In genomic region chr6:6914849-6915525, GRCm38 (mm10) we compare ENCODE assay signal across 9 mouse cellular contexts. TPM values are rescaled to one million over a fixed set of nuclear protein-coding genes. Genes with fewer than 3 reads are reported as not detected.
DNase-seq lines count a peak whose midpoint lies in the region; ATAC-seq and TF ChIP-seq lines count a peak whose summit lies in the region.
"Had no signal": no experiment of that assay in that cellular context is flagged by ENCODE, and none has a peak within 500 bp of the region (broad histone marks: within the 10 kb centered on the region; RNA-seq: fewer than 3 reads in every experiment).

No protein-coding gene starts in this region.

- in situ Hi-C loops in ES-E14 (cut with MboI; ENCODE audit: low sequenced_read_pairs in 2 of 2, unreplicated experiment in 2 of 2): no loop called here

- peak; percentile 96 for ATAC-seq in frontal cortex, adult (ENCODE audit: low TSS enrichment)
- no peak for ATAC-seq in limb, embryonic 15.5 days (ENCODE audit: insufficient number of reproducible peaks, low FRiP score, low TSS enrichment, low read depth)
- peak; percentile 67 for ATAC-seq in neural tube, embryonic 13.5 days (ENCODE audit: low read depth)

- DNase-seq in 416B (ENCODE audit: low read depth): peak; percentile 60
- DNase-seq in ES-E14 (ENCODE audit: low read depth, low spot score): peak; percentile 51
- DNase-seq in cerebellum, adult 8-10 months: peak; percentile 19
- peak; percentile 55 for DNase-seq in kidney, adult 9 months
- DNase-seq in urinary bladder, postnatal 10 days (ENCODE audit: low spot score): no peak

- no peak overlapping the region for H3K4me2 ChIP-seq in limb, embryonic 15.5 days
- no peak overlapping the region for H3K4me2 ChIP-seq in neural tube, embryonic 13.5 days

- no peak overlapping the region for H3K27ac ChIP-seq in ES-E14 (ENCODE audit: insufficient read depth, low read depth, low read length, poor library complexity, severe bottlenecking)
- H3K27ac ChIP-seq in limb, embryonic 15.5 days: 0 out of 2 replicates have a peak overlapping the region, but pooled peaks have one; percentile 23
- no peak overlapping the region for H3K27ac ChIP-seq in neural tube, embryonic 13.5 days (replicated peaks)

- H3K36me3 ChIP-seq in ES-E14 (ENCODE audit: control insufficient read depth, insufficient read depth, low read length, poor library complexity, severe bottlenecking): no peaks in the 10 kb centered on the region
- H3K36me3 ChIP-seq in limb, embryonic 15.5 days: no peaks in the 10 kb centered on the region
- H3K36me3 ChIP-seq in neural tube, embryonic 13.5 days: no peaks in the 10 kb centered on the region

- 38% methylated on average over 5 of the region's 5 CpGs for WGBS in limb, embryonic 15.5 days
- WGBS in neural tube, embryonic 13.5 days: 37% methylated on average over 5 of the region's 5 CpGs

- H3K9me3 ChIP-seq in ES-E14 (ENCODE audit: control insufficient read depth, insufficient read depth, low read depth, low read length): no peaks in the 10 kb centered on the region
- no peaks in the 10 kb centered on the region for H3K9me3 ChIP-seq in limb, embryonic 15.5 days
- no peaks in the 10 kb centered on the region for H3K9me3 ChIP-seq in neural tube, embryonic 13.5 days

- no peak overlapping the region for H3K9ac ChIP-seq in ES-E14 (ENCODE audit: insufficient read depth, low read depth, low read length, poor library complexity, severe bottlenecking)
- no peak overlapping the region for H3K9ac ChIP-seq in limb, embryonic 15.5 days
- no peak overlapping the region for H3K9ac ChIP-seq in neural tube, embryonic 13.5 days

- no peak overlapping the region for H3K4me3 ChIP-seq in ES-E14 (ENCODE audit: insufficient read depth in 1 of 2, low read depth in 1 of 2, low read length in 2 of 2, poor library complexity in 1 of 2, severe bottlenecking in 1 of 2)
- no peak overlapping the region for H3K4me3 ChIP-seq in limb, embryonic 15.5 days
- H3K4me3 ChIP-seq in neural tube, embryonic 13.5 days: no peak overlapping the region

- H3K4me1 ChIP-seq in ES-E14 (ENCODE audit: control insufficient read depth in 2 of 2, insufficient read depth in 2 of 2, low read length in 2 of 2, poor library complexity in 1 of 2): no peaks in the 10 kb centered on the region
- H3K4me1 ChIP-seq in limb, embryonic 15.5 days: no peaks in the 10 kb centered on the region
- H3K4me1 ChIP-seq in neural tube, embryonic 13.5 days (replicated peaks): no peaks in the 10 kb centered on the region

- H3K27me3 ChIP-seq in limb, embryonic 15.5 days: no peaks in the 10 kb centered on the region
- no peaks in the 10 kb centered on the region for H3K27me3 ChIP-seq in neural tube, embryonic 13.5 days

TF ChIP-seq in ES-E14, 5 proteins besides CTCF, POLR2A, EP300 and RAD21:
- TF ChIP-seq ZNF384 (IDR thresholded peaks at IDR 0.05; ENCODE audit: low read depth, low read length): no peak
- TF ChIP-seq ZC3H11A (IDR thresholded peaks at IDR 0.05; ENCODE audit: borderline replicate concordance, low read depth, low read length): 0 out of 2 replicates have a peak, but pooled peaks have one; percentile 12

RNA-seq across cellular contexts. Expression of gene Dlx5, which starts 33.1 kb away (rescaled TPM):
- total RNA-seq in ES-E14 (2012; rRNA removed): not detected in 2 replicates
- polyA plus RNA-seq in limb, embryonic 15.5 days (2015; fragmentation: Nextera tagmentation; extraction: Ambion mirVana): 47.5 and 53.8 TPM in 2 replicates
- 0.40 and 1.2 TPM in 2 replicates for polyA plus RNA-seq in neural tube, embryonic 13.5 days (2015; fragmentation: Nextera tagmentation; extraction: Ambion mirVana)

RNA-seq across cellular contexts. Expression of gene Sdhaf3, which starts 40.8 kb away (rescaled TPM):
- total RNA-seq in ES-E14 (2012; rRNA removed): 2.6 and 3.3 TPM in 2 replicates
- 4.7 and 6.0 TPM in 2 replicates for polyA plus RNA-seq in limb, embryonic 15.5 days (2015; fragmentation: Nextera tagmentation; extraction: Ambion mirVana)
- 6.8 and 7.6 TPM in 2 replicates for polyA plus RNA-seq in neural tube, embryonic 13.5 days (2015; fragmentation: Nextera tagmentation; extraction: Ambion mirVana)

RNA-seq across cellular contexts. Expression of gene Dlx6, which starts 51.9 kb away (rescaled TPM):
- total RNA-seq in ES-E14 (2012; rRNA removed): 0.21 TPM in 1 of 2 replicates, not detected in the other
- polyA plus RNA-seq in limb, embryonic 15.5 days (2015; fragmentation: Nextera tagmentation; extraction: Ambion mirVana): 1.5 and 1.7 TPM in 2 replicates
- polyA plus RNA-seq in neural tube, embryonic 13.5 days (2015; fragmentation: Nextera tagmentation; extraction: Ambion mirVana): not detected in 2 replicates
- polyA plus RNA-seq: gonadal fat pad, adult 2 months had no signal

Comparison
In these comparisons a context has a peak if more than half of its experiments do, and no peak if none do; other contexts are left out.
1. RNA of gene Dlx5, which starts 33.1 kb away (polyA plus RNA-seq): 47.5 to 53.8 TPM in limb, embryonic 15.5 days; 0.40 to 1.2 TPM in neural tube, embryonic 13.5 days; every median in the first group is over 10 times any median in the second.